8 mouse cellular contexts compared by ENCODE assay signal in the genomic region with DNA sequence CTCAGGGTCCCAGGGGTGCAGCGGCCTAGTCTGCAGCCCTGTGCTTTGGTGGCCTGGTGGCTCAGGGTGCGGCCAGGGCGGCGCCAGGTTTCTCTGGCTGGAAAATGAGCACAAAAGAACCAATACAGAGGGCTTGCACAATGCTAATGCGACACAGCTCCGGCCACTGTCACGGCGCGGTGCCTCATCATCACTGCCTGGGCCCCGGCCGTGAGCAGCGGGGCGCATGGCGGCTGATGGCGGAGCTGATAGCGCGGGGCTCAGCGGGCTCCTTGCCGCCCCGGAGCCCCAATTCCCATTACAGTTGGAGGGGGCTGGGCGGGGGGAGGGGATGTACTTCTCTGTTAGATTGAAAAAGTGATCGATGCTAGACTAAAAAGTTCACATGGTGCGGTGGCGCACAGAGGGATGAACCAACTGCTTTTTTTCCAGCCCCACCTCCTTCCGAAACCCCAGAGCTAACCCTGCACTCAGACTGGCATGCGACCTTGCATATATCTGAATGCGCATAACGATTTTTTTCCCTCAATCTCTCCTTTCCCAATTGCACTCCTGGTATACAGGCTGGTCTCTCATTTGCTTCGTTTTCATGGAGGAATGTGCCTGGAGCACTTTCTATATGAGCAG. TPM values are rescaled to one million over a fixed set of nuclear protein-coding genes. Genes with fewer than 3 reads are reported as not detected.
DNase-seq lines count a peak whose midpoint lies in the region; ATAC-seq and TF ChIP-seq lines count a peak whose summit lies in the region.
"Had no signal": no experiment of that assay in that cellular context is flagged by ENCODE, and none has a peak within 500 bp of the region (broad histone marks: within the 10 kb centered on the region; RNA-seq: fewer than 3 reads in every experiment).

No protein-coding gene starts in this region.

- no peaks in the 10 kb centered on the region; the same call in 1 of the 2 replicates for H3K9me3 ChIP-seq in lung, embryonic 16.5 days (ENCODE audit: control insufficient read depth, low read length)
- no peaks in the 10 kb centered on the region for H3K9me3 ChIP-seq in hindbrain, embryonic 12.5 days (replicated peaks)
- no peaks in the 10 kb centered on the region for H3K9me3 ChIP-seq in liver, postnatal 0 days (ENCODE audit: low read length)

- peak overlapping the region; percentile 43 for H3K4me2 ChIP-seq in lung, embryonic 16.5 days (ENCODE audit: low read depth, low read length)
- peak overlapping the region; percentile 57 for H3K4me2 ChIP-seq in hindbrain, embryonic 12.5 days (replicated peaks)
- peak overlapping the region; percentile 44 for H3K4me2 ChIP-seq in liver, postnatal 0 days (ENCODE audit: low read depth, low read length)

- 14% methylated on average over 29 of the region's 29 CpGs for WGBS in lung, embryonic 16.5 days
- 5% methylated on average over 29 of the region's 29 CpGs for WGBS in hindbrain, embryonic 12.5 days
- WGBS in liver, postnatal 0 days (ENCODE audit: insufficient replicate concordance), result 14% methylated on average over 29 of the region's 29 CpGs
- WGBS in lung, adult 2 months, result 13% methylated on average over 29 of the region's 29 CpGs

- TF ChIP-seq EP300 in liver, postnatal 0 days (IDR thresholded peaks at IDR 0.05; ENCODE audit: low read depth), result no peak

- H3K36me3 ChIP-seq in lung, embryonic 16.5 days (ENCODE audit: control insufficient read depth, insufficient read depth, low read length), result no peaks in the 10 kb centered on the region
- H3K36me3 ChIP-seq in hindbrain, embryonic 12.5 days, result no peaks in the 10 kb centered on the region
- H3K36me3 ChIP-seq in liver, postnatal 0 days (replicated peaks; ENCODE audit: insufficient read depth, low read length), result no peaks in the 10 kb centered on the region

- H3K4me3 ChIP-seq in lung, embryonic 16.5 days (ENCODE audit: low read length), result peak overlapping the region; percentile 21; the same call in 1 of the 2 replicates
- H3K4me3 ChIP-seq in hindbrain, embryonic 12.5 days, result peak overlapping the region; percentile 31
- H3K4me3 ChIP-seq in liver, postnatal 0 days (ENCODE audit: low read depth, low read length), result peak overlapping the region; percentile 19; the same call in 1 of the 2 replicates
- H3K4me3 ChIP-seq in lung, adult 2 months (replicated peaks; ENCODE audit: extremely low read depth, low read depth, low read length), result no peak overlapping the region

- no peak for ATAC-seq in lung, embryonic 16.5 days (ENCODE audit: low read depth)
- peak; percentile 76 for ATAC-seq in hindbrain, embryonic 12.5 days (ENCODE audit: low FRiP score)
- peak; percentile 84 for ATAC-seq in liver, postnatal 0 days

- H3K27ac ChIP-seq in lung, embryonic 16.5 days (ENCODE audit: low read length), result no peak overlapping the region
- H3K27ac ChIP-seq in hindbrain, embryonic 12.5 days, result peak overlapping the region; percentile 44; the same call in 1 of the 2 replicates
- peak overlapping the region; percentile 52; the same call in 1 of the 2 replicates for H3K27ac ChIP-seq in liver, postnatal 0 days (ENCODE audit: low read depth)

- peaks cover 14% of the 10 kb centered on the region for H3K27me3 ChIP-seq in lung, embryonic 16.5 days (ENCODE audit: control insufficient read depth, insufficient read depth, low read depth, low read length)
- peaks cover 5% of the 10 kb centered on the region; the same call in 1 of the 2 replicates for H3K27me3 ChIP-seq in hindbrain, embryonic 12.5 days
- no peaks in the 10 kb centered on the region for H3K27me3 ChIP-seq in liver, postnatal 0 days (ENCODE audit: insufficient read depth, low read length)

- H3K4me1 ChIP-seq in lung, embryonic 16.5 days (replicated peaks; ENCODE audit: control insufficient read depth, insufficient read depth, low read length), result no peaks in the 10 kb centered on the region
- peaks cover 16% of the 10 kb centered on the region for H3K4me1 ChIP-seq in hindbrain, embryonic 12.5 days
- H3K4me1 ChIP-seq in liver, postnatal 0 days (ENCODE audit: insufficient read depth), result peaks cover 4% of the 10 kb centered on the region; the same call in 1 of the 2 replicates
- H3K4me1 ChIP-seq in lung, adult 2 months (ENCODE audit: control insufficient read depth, insufficient read depth, low read length), result no peaks in the 10 kb centered on the region

- no peak for TF ChIP-seq CTCF in liver, postnatal 0 days (IDR thresholded peaks at IDR 0.05; ENCODE audit: low read depth)
- TF ChIP-seq CTCF in lung, adult 2 months (IDR thresholded peaks at IDR 0.05; ENCODE audit: insufficient read depth, low read length), result no peak

- DNase-seq in lung, postnatal 4 days, result no peak
- DNase-seq in liver, postnatal 0 days, result peak; percentile 53
- DNase-seq in spleen, postnatal 14 days (ENCODE audit: low spot score in 2 of 2), result no peak
- DNase-seq in cerebellum, postnatal 4 days (ENCODE audit: low spot score in 2 of 2), result no peak
- no peak for DNase-seq in lung, adult 2 months

- no peak overlapping the region for H3K9ac ChIP-seq in lung, embryonic 16.5 days (ENCODE audit: low read length)
- H3K9ac ChIP-seq in hindbrain, embryonic 12.5 days, result peak overlapping the region; percentile 50
- H3K9ac ChIP-seq in liver, postnatal 0 days (replicated peaks), result no peak overlapping the region

- no peak for TF ChIP-seq POLR2A in lung, adult 2 months (IDR thresholded peaks at IDR 0.05; ENCODE audit: borderline replicate concordance, extremely low read depth, low read depth, low read length)

RNA-seq across cellular contexts. Expression of gene 4930535I16Rik, which starts 54.7 kb away (rescaled TPM):
- not detected in 2 replicates for polyA plus RNA-seq in lung, embryonic 16.5 days (2015; fragmentation: Nextera tagmentation; extraction: Ambion mirVana)
- not detected in 2 replicates for polyA plus RNA-seq in hindbrain, embryonic 12.5 days (2016; fragmentation: Nextera tagmentation; extraction: Ambion mirVana)
- not detected in 2 replicates for polyA plus RNA-seq in liver, postnatal 0 days (2015; fragmentation: Nextera tagmentation; extraction: Ambion mirVana)
- polyA plus RNA-seq in lung, adult 2 months (2012; rRNA removed), result not detected in 2 replicates
- polyA plus RNA-seq: thymus, postnatal 0 days had no signal

RNA-seq across cellular contexts. Expression of gene Rragc, which starts 55.3 kb away (rescaled TPM):
- polyA plus RNA-seq in lung, embryonic 16.5 days (2015; fragmentation: Nextera tagmentation; extraction: Ambion mirVana), result 39.4 and 44.0 TPM in 2 replicates
- 63.3 and 69.0 TPM in 2 replicates for polyA plus RNA-seq in hindbrain, embryonic 12.5 days (2016; fragmentation: Nextera tagmentation; extraction: Ambion mirVana)
- polyA plus RNA-seq in liver, postnatal 0 days (2015; fragmentation: Nextera tagmentation; extraction: Ambion mirVana), result 20.0 and 20.1 TPM in 2 replicates
- polyA plus RNA-seq in lung, adult 2 months (2012; rRNA removed), result 39.9 and 49.6 TPM in 2 replicates
